Mouse (Mus musculus): ENCODE data around the gene Zfp971. TPM values are rescaled to one million over a fixed set of nuclear protein-coding genes. Genes with fewer than 3 reads are reported as not detected.
"Not testable (repeated sequence)": the region's sequence is repeated elsewhere in the genome, so short reads cannot be mapped to it uniquely, and the experiment has no call there.

Gene Zfp971
- 12.0 and 13.4 TPM in 2 replicates for polyA plus RNA-seq (2015; fragmentation: Nextera tagmentation; extraction: Ambion mirVana)

- Histone ChIP-seq H3K4me2 (ENCODE audit: low read length) (peak within 1 kb of the TSS; percentile 51), H3K9ac (ENCODE audit: low read depth, low read length) (peak within 1 kb of the TSS; percentile 47; the same call in 1 of the 2 replicates), H3K4me3 (replicated peaks; ENCODE audit: low read depth, low read length) (peak within 1 kb of the TSS; percentile 58)
- H3K4me1 ChIP-seq (replicated peaks; ENCODE audit: insufficient read depth, low read length); H3K27ac ChIP-seq; ATAC-seq (replicated peaks; ENCODE audit: low FRiP score, low read depth); H3K36me3 ChIP-seq (ENCODE audit: insufficient read depth, low read length); H3K27me3 ChIP-seq (ENCODE audit: insufficient read depth, low read length); H3K9me3 ChIP-seq (replicated peaks; ENCODE audit: low read length): not testable (repeated sequence)
- 1% methylated on average over 13 of the region's 15 CpGs for WGBS
- DNase-seq (ENCODE audit: low spot score), result peak; percentile 41
Measured at GRCm38 (mm10) chr2:178023011-178023611, at the start of gene Zfp971. Zfp971 (plus strand) TSS chr2:178023284.

GRCm38 (mm10) chr2:177974814-177975213 lies 48.3 kb upstream of the Zfp971 start:
- not testable (repeated sequence) for H3K4me3 ChIP-seq (replicated peaks; ENCODE audit: low read depth, low read length); H3K27me3 ChIP-seq (ENCODE audit: insufficient read depth, low read length); H3K36me3 ChIP-seq (ENCODE audit: insufficient read depth, low read length); H3K4me1 ChIP-seq (replicated peaks; ENCODE audit: insufficient read depth, low read length); H3K9ac ChIP-seq (ENCODE audit: low read depth, low read length); H3K27ac ChIP-seq; H3K9me3 ChIP-seq (replicated peaks; ENCODE audit: low read length); DNase-seq (ENCODE audit: low spot score); H3K4me2 ChIP-seq (ENCODE audit: low read length); ATAC-seq (replicated peaks; ENCODE audit: low FRiP score, low read depth)
- 71% methylated on average over 7 of the region's 7 CpGs for WGBS

GRCm38 (mm10) chr2:178019486-178019885 lies 3.6 kb upstream of the Zfp971 start:
- not testable (repeated sequence) for H3K36me3 ChIP-seq (ENCODE audit: insufficient read depth, low read length); ATAC-seq (replicated peaks; ENCODE audit: low FRiP score, low read depth); H3K4me1 ChIP-seq (replicated peaks; ENCODE audit: insufficient read depth, low read length); H3K9me3 ChIP-seq (replicated peaks; ENCODE audit: low read length); H3K27ac ChIP-seq; DNase-seq (ENCODE audit: low spot score); H3K4me3 ChIP-seq (replicated peaks; ENCODE audit: low read depth, low read length); H3K4me2 ChIP-seq (ENCODE audit: low read length); H3K9ac ChIP-seq (ENCODE audit: low read depth, low read length); H3K27me3 ChIP-seq (ENCODE audit: insufficient read depth, low read length)
- 81% methylated on average over 3 of the region's 3 CpGs for WGBS

DNA sequence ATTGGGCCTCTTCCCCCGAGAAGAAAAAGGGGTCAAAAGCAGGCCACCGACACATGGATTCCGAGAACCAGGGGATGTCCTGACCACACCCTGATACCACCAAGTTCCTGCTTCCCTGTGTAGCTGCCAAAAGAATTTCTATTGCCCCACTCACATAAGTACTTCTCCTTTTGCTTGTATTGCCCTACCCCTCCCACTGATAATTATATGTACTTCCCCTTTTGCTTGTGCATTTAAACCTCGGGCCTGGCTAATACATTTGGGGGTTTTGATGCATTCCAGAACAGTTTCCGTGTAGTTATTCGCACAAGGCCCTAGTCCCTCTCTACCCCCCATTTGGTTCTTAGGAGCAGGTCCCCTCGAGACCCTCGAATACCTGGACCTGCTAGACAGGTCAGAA lies 2.3 kb upstream of the Zfp971 start:
- H3K4me1 ChIP-seq (replicated peaks; ENCODE audit: insufficient read depth, low read length); ATAC-seq (replicated peaks; ENCODE audit: low FRiP score, low read depth); H3K27me3 ChIP-seq (ENCODE audit: insufficient read depth, low read length); H3K4me3 ChIP-seq (replicated peaks; ENCODE audit: low read depth, low read length); H3K27ac ChIP-seq; H3K9ac ChIP-seq (ENCODE audit: low read depth, low read length); H3K4me2 ChIP-seq (ENCODE audit: low read length); H3K36me3 ChIP-seq (ENCODE audit: insufficient read depth, low read length); H3K9me3 ChIP-seq (replicated peaks; ENCODE audit: low read length): not testable (repeated sequence)
- DNase-seq (ENCODE audit: low spot score), result peak; percentile 1
- 85% methylated on average over 8 of the region's 8 CpGs for WGBS

GRCm38 (mm10) chr2:178023861-178024260 lies 777 bp downstream of the Zfp971 start:
- peak overlapping the region; percentile 51 for H3K4me2 ChIP-seq (ENCODE audit: low read length)
- not testable (repeated sequence) for H3K27me3 ChIP-seq (ENCODE audit: insufficient read depth, low read length); H3K4me1 ChIP-seq (replicated peaks; ENCODE audit: insufficient read depth, low read length); H3K27ac ChIP-seq; H3K9me3 ChIP-seq (replicated peaks; ENCODE audit: low read length); ATAC-seq (replicated peaks; ENCODE audit: low FRiP score, low read depth); DNase-seq (ENCODE audit: low spot score); H3K36me3 ChIP-seq (ENCODE audit: insufficient read depth, low read length)
- H3K9ac ChIP-seq (ENCODE audit: low read depth, low read length), result peak overlapping the region; percentile 47; the same call in 1 of the 2 replicates
- WGBS, result 10% methylated on average over 2 of the region's 2 CpGs
- H3K4me3 ChIP-seq (replicated peaks; ENCODE audit: low read depth, low read length), result peak overlapping the region; percentile 58

- not testable (repeated sequence) for H3K4me3 ChIP-seq (replicated peaks; ENCODE audit: low read depth, low read length); H3K27ac ChIP-seq; H3K9ac ChIP-seq (ENCODE audit: low read depth, low read length); H3K4me1 ChIP-seq (replicated peaks; ENCODE audit: insufficient read depth, low read length); H3K27me3 ChIP-seq (ENCODE audit: insufficient read depth, low read length); H3K9me3 ChIP-seq (replicated peaks; ENCODE audit: low read length); H3K4me2 ChIP-seq (ENCODE audit: low read length); ATAC-seq (replicated peaks; ENCODE audit: low FRiP score, low read depth); DNase-seq (ENCODE audit: low spot score); H3K36me3 ChIP-seq (ENCODE audit: insufficient read depth, low read length)
- WGBS, result 90% methylated on average over 2 of the region's 3 CpGs
Measured at GRCm38 (mm10) chr2:178027601-178028000, 4.5 kb downstream of the Zfp971 start.

DNA sequence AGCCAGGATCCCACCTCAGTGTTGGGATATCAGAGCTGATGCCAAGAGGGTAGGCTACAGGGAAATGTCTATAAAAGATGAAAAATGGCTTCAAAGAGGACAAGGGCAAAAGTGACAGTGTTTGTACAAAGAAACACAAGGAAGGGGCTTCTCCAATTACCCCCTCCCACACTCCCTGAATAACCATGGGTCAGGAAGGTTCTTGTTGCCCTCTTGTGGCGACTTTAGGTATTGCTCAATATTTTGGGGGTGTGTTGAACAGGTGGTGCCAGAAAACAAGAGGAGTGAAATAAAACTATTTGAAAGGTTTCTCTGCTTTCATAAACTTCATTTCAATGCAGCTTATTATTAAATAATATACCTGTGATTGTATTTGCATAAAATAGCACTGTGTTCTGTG lies 35.1 kb downstream of the Zfp971 start:
- H3K4me2 ChIP-seq (ENCODE audit: low read length), result no peak overlapping the region
- H3K27ac ChIP-seq, result no peak overlapping the region
- ATAC-seq (replicated peaks; ENCODE audit: low FRiP score, low read depth), result no peak
- no peaks in the 10 kb centered on the region for H3K27me3 ChIP-seq (ENCODE audit: insufficient read depth, low read length)
- no peaks in the 10 kb centered on the region for H3K4me1 ChIP-seq (replicated peaks; ENCODE audit: insufficient read depth, low read length)
- H3K4me3 ChIP-seq (replicated peaks; ENCODE audit: low read depth, low read length), result no peak overlapping the region
- 12% methylated on average over 1 of the region's 1 CpGs for WGBS
- DNase-seq (ENCODE audit: low spot score), result peak; percentile 44
- no peaks in the 10 kb centered on the region for H3K36me3 ChIP-seq (ENCODE audit: insufficient read depth, low read length)
- TF ChIP-seq CTCF (IDR thresholded peaks at IDR 0.05; ENCODE audit: low read depth), result peak; percentile 85
- H3K9me3 ChIP-seq (replicated peaks; ENCODE audit: low read length), result no peaks in the 10 kb centered on the region
- H3K9ac ChIP-seq (ENCODE audit: low read depth, low read length), result no peak overlapping the region

DNA sequence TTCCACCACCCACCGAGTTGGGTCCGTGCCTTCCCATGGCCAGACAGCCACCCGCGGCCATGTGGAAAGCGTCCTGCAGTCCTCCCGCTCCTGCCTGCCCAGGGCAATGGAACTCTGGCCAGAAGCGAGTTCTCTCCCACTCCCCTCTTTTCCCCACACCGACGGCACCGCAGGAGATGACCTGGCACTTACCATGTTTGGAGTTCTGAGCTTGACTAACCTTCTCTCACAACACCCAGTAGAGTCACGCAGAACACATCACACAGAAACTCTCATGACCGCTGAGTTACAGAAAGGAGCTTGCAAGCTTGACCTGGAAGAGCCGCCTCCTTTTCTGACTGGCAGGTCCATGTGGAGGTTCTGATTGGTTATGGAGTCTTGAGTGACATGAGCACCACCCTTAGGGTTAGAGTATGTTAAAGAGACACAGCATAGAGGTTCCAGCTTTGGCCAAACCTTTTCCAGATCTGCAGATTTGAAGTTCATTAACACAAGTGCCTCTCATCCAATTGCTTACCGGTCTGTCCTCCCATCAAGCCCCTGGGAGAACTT lies 55.2 kb downstream of the Zfp971 start, which contains the start of gene Zfp931:
Zfp931 (minus strand) TSS at position 311 of the 552 bp plus-strand sequence.
- 0% methylated on average over 2 of the region's 14 CpGs for WGBS
- not testable (repeated sequence) for ATAC-seq (replicated peaks; ENCODE audit: low FRiP score, low read depth)

More for the DNA sequence above, 55.2 kb downstream of the Zfp971 start, which contains the start of gene Zfp931:
- H3K36me3 ChIP-seq (ENCODE audit: insufficient read depth, low read length); H3K9ac ChIP-seq (ENCODE audit: low read depth, low read length); DNase-seq (ENCODE audit: low spot score); H3K9me3 ChIP-seq (replicated peaks; ENCODE audit: low read length); H3K27me3 ChIP-seq (ENCODE audit: insufficient read depth, low read length); H3K4me1 ChIP-seq (replicated peaks; ENCODE audit: insufficient read depth, low read length); H3K27ac ChIP-seq: not testable (repeated sequence)
- H3K4me2 ChIP-seq (ENCODE audit: low read length), result peak within 1 kb of the TSS; percentile 45
- peak within 1 kb of the TSS; percentile 36 for H3K4me3 ChIP-seq (replicated peaks; ENCODE audit: low read depth, low read length)

All from kidney, postnatal 0 days (tissue).